Mouse (Mus musculus) cerebellum, adult 9-11 months (tissue): ENCODE results near the gene Exoc3l.

Experiments used
- DNase-seq: peaks from one replicate; pipeline ENCODE4 v3.0.0; 2022

Gene Exoc3l

GRCm38 (mm10) chr8:105313622-105314402 is 17.9 kb upstream of the Exoc3l start:
- peak; percentile 51 for DNase-seq

GRCm38 (mm10) chr8:105312891-105313481 is 17.1 kb upstream of the Exoc3l start:
- peak; percentile 72 for DNase-seq

DNA sequence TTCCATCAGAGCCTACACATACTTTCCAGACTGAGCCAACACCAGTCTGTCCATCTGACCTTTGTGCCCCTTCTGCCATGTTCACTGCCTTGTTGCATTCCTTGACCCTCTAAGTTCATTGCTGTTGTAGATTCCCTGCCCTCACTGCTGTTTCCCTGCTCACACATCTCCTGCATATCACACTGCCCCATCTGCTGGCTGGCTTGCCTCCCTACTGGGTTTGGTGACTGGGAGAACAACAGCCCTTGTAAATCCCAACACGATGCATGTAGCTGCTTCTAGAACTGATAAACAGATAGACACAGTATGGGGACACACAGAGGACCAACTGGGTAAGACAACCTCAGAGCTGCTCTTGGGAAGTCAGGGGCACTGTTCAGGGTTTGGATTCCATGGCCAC is 15.8 kb upstream of the Exoc3l start:
- DNase-seq: no peak

DNA sequence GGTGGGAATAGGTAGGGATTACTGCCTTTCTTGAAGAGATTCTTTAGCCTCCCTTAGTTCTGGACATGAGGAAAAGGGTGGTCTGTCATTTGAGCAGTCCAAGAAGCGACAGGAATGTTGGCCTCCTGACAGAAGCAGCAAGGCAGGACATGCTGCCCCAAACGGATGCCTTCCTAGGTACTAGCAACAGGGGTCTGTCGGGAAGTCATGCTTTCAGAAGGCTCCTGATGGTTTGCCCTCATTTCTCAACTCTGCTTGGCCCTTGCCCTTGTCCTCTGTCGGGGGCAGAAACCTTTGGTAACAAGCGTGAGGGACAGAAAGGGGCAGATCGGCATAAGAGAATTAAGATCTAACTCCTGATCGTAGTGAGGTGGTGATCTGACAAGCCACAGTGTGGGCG is 14.2 kb upstream of the Exoc3l start:
- DNase-seq: peak; percentile 72

GRCm38 (mm10) chr8:105309142-105309847 is 13.4 kb upstream of the Exoc3l start:
- DNase-seq: peak; percentile 98

GRCm38 (mm10) chr8:105308428-105308827 is 12.5 kb upstream of the Exoc3l start:
- DNase-seq: peak; percentile 70

GRCm38 (mm10) chr8:105307670-105308069 is 11.8 kb upstream of the Exoc3l start:
- peak; percentile 64 for DNase-seq

GRCm38 (mm10) chr8:105306146-105306691 is 10.3 kb upstream of the Exoc3l start:
- DNase-seq: peak; percentile 64

DNA sequence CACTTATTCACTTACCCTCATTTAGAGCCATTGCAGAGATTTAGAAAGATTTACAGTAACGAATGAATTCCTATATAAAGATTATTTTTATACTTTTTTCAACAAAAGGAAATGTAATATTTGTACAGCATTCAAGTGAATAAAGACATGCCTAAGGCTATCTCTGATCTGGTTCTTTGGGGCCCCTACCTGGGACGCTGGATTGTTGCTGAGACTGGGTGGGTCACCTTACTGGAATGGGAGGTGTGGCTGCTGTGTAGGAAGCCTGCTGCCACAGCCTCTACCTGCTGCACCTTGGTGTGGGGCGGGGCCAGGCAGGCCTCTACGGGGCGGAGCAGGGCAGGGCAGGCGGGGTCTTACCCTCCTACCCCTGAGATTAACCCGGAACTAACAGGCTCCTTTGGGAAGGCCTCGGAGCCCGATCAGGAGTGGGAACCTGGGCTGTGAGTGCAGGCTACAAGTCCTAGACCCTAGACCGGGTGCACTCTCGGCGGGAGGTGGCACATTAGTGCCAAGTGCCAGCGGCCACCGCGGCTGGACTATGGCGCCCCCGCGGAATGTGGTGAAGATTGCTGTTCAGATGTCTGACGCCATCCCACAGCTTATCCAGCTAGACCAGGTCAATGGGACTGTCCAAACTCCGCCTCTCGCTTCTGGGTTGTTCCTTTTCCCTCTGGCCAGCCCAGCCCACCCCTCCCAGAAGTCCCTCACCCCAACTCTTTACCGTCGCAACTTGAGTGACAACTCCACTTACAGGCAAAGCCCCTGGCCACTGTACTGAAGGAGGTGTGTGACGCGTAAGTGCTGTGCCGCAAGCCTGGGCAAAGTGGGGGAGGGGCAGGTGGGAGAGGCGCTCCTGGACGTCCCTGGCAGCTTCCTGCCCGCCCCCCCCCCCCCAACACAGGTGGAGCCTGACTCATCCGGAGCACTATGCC is 9.6 kb upstream of the Exoc3l start, which contains the start of gene Elmo3:
TSS of gene Elmo3 (plus strand) at position 391 of the 935 bp plus-strand sequence.
- peak; percentile 88 for DNase-seq

DNA sequence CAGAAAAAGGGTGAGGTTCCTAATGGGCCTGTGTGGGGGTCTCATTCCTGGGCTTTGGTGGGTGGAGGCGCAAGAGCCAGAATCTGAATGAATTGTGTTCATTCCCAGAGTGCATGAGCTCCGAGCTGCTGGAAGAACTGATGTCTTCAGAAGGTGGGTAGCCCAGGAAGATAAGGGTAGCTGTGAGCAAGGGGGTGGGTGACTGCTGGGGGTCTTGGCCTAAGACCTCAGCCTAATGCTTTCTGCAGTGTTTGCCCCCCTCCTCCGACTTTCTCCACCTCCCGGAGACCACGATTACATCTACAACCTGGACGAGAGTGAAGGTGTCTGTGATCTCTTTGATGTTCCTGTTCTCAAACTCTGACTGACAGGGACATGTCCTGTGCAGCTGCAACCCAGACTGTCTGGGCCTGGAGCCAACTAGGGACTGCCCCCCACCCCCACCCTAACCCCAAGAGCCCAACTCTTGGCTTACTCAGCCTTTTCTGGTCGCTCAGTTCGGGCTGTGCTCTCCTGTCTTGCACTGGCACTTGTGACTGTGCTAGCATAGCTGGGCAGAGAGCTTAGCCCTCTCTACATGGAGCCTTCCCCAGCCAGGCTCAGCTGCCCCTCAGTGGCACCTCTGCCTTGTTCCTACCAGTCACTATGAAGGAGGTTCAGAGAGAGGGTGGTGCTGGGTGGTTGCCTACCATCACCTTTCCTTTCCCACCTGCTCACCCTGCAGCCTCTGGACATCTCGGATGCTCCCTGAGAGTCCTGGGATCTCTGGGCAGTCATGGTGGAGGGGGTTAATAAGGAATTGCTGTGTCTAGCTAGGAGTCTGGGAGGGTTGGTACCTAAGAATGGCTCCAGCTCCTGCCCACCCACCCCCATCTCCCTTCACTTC is 8.7 kb upstream of the Exoc3l start:
- peak; percentile 44 for DNase-seq

DNA sequence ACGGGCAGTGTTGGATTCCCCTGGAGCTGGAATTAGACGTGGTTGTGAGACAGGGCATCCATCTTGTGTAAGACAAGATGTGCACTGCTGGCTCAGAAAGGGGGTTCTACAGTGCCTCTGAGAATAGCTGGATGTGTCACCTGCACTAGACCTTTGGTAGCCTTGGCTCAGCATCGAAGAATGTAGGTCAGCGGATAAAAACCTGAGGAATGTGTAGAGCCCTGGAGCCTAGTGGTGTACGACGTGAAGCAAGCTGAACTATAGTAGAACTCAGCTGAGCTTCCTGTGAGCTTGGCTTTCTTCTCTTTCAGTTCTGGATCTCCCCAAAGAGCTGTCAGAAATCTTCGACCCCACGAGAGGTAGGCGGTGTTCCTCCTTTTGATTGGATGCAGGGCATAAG is 8.0 kb upstream of the Exoc3l start:
- no peak for DNase-seq

GRCm38 (mm10) chr8:105303396-105303795 is 7.5 kb upstream of the Exoc3l start:
- no peak for DNase-seq

- no peak for DNase-seq
Observed at GRCm38 (mm10) chr8:105299962-105300361, 4.1 kb upstream of the Exoc3l start.

DNA sequence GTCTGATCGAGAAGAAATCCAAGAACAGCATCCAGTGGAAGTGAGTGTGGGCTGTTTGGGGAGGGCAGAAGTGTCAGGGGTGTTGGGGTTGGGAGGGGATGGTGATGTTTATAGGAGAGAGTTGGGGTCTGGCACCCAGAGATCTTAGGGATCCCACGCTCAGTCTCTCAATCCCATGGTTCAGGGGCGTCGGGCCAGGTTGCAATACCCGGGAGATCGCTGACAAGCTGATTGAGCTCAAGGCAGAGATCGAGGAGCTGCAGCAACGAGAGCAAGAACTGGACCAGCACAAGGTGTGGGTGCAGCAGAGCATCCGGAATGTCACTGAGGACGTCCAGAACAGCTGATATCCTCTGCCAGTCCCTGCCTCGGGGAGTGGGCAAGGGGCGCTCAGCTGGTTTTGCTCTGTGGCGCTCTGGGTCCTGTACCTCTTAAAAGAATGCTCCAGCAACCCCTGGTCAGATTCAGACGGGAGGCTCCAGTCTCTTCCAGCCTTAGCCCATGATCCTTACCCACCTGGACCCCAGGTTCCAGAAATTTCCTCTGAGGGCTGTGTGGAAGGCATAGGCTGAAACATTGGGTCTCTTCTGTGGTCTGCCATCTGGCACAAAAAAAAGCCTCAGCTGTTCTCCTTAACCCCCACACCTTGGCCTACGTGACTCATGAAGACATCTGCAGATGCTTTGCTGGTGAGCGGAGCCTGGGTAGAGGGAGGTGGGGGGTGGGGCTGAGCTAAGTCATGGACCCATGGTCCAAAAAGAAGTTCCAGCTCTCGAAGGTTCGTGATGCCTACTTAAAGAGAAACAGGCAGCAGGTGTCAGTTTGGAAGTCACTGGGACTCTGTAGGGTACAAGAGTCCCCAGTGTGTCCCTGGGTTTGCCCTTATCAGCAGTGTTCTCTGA is 2.7 kb upstream of the Exoc3l start:
- DNase-seq: peak; percentile 51

DNA sequence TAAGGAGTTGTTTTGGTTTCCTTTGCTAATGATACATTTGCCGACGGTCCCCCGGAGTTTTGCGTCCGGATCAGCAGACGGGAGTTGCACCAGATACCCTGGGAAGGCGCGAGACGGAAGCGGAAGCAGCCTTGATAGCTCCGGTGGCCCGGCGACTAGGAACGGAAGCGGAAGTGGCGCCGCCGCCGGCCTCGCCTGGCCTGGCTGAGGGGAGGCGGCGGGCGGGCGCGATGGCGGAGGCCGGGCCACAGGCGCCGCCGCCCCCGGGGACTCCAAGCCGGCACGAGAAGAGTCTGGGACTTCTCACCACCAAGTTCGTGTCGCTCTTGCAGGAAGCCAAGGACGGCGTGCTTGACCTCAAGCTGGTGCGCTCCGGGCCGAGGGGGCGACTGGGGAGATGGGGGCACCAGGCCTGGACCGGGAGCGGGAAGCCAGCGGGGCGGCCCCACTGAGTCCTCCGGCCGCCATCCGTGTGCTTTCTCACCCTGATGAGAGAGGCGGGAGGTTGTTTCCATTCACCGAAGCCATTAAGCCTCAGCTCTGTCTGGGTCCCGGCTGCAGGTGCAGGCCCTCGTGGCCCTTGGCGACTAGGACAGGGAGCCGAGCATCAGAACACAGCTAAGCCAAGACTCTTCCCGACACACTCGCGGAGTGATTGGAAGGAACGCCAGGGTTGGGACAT is 1.8 kb upstream of the Exoc3l start, which contains the start of gene E2f4:
TSS of gene E2f4 (plus strand) at position 153 of the 682 bp plus-strand sequence.
- DNase-seq: peak; percentile 92

GRCm38 (mm10) chr8:105295256-105295655 is 645 bp downstream of the Exoc3l start:
- peak; percentile 60 for DNase-seq

GRCm38 (mm10) chr8:105294776-105295175 is 1.1 kb downstream of the Exoc3l start:
- DNase-seq: no peak

DNA sequence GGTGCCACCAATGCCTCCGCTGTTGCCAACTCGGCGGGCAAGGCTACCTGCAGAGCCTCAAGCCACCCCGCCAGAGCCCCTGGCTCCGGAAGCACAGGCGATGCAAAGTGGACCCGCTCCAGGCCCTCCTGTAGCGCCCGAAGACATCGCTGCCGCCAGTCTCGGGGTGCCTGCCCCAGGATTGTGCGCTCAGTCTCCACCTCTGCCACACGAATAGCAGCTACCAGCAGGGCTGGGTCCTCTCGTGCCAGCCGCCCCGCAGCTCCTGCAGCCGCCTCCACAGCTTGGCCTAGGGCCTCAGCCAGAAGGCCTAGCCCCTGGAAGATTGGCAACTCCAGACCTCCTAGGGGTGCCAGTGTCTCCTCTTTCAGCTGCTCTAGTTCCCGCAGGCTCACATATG is 2.5 kb downstream of the Exoc3l start:
- DNase-seq: peak; percentile 91

GRCm38 (mm10) chr8:105292471-105292870 is 3.4 kb downstream of the Exoc3l start:
- peak; percentile 65 for DNase-seq
